In the genomic region with DNA sequence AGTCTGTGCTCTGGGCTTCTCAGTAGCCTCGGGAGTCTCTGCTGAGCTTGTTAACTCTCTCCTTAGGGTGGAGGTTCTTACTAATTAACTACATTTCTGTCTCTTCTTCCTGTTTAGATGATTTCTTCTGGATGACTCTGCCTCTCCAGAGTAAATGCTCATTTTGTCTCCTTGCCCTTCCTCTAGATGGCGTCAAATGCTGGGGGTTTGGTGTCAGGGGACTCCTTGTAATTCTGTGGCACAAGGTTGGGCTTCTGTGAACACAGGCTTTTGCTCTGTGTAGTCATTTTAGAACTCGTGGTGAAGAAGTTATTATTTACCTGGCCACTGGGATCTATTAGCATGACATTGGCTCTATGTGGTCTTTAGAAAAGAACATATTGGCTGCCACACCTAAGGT, we compare ENCODE assay signal across 12 mouse cellular contexts.
DNase-seq lines count a peak whose midpoint lies in the region; ATAC-seq and TF ChIP-seq lines count a peak whose summit lies in the region.
"Had no signal": no experiment of that assay in that cellular context is flagged by ENCODE, and none has a peak within 500 bp of the region (broad histone marks: within the 10 kb centered on the region; RNA-seq: fewer than 3 reads in every experiment).

No protein-coding gene starts in this region.

- H3K27me3 ChIP-seq in stomach, postnatal 0 days (ENCODE audit: control insufficient read depth, insufficient read depth, low read length) = no peaks in the 10 kb centered on the region

- no peak for ATAC-seq in stomach, postnatal 0 days (ENCODE audit: low FRiP score, low TSS enrichment)
- ATAC-seq: forebrain, postnatal 0 days had no signal

- TF ChIP-seq EP300 in stomach, postnatal 0 days (optimal IDR thresholded peaks at IDR 0.05) = no peak

- no peak overlapping the region for H3K4me3 ChIP-seq in stomach, postnatal 0 days (ENCODE audit: low read depth, low read length)

- TF ChIP-seq CTCF in stomach, postnatal 0 days (IDR thresholded peaks at IDR 0.05; ENCODE audit: low read depth) = peak; percentile 47

- peak; percentile 4 to 35 for DNase-seq in heart, adult 18-20 months
- no peak for DNase-seq in heart, postnatal 36 days
- peak; percentile 8 to 31 for DNase-seq in lung, adult 18-20 months
- no peak for DNase-seq in lung, postnatal 4 days
- DNase-seq in adrenal gland, adult 8-10 months = peak; percentile 10
- DNase-seq in stomach, postnatal 0 days (ENCODE audit: low spot score) = no peak
- DNase-seq in frontal cortex, postnatal 14 days (ENCODE audit: low spot score in 2 of 2) = no peak
- no peak for DNase-seq in T-cell, adult 2 months (ENCODE audit: low spot score)
- DNase-seq: forebrain, postnatal 0 days; kidney, adult 18-20 months had no signal

- H3K27ac ChIP-seq in stomach, postnatal 0 days (replicated peaks) = no peak overlapping the region
- H3K27ac ChIP-seq: hindbrain, embryonic 14.5 days; liver, embryonic 14.5 days had no signal

- no peak overlapping the region for H3K4me2 ChIP-seq in stomach, postnatal 0 days (replicated peaks; ENCODE audit: low read depth)
- H3K4me2 ChIP-seq: hindbrain, embryonic 14.5 days had no signal

- intact Hi-C loops in heart, postnatal 36 days (cut with DNase I) = loop anchor here (5.0 to 10.0 kb wide), 2 partner anchors 160 to 242 kb away; no protein-coding TSS in a partner anchor

- H3K36me3 ChIP-seq in stomach, postnatal 0 days (ENCODE audit: control insufficient read depth, insufficient read depth, low read length) = no peaks in the 10 kb centered on the region

- H3K4me1 ChIP-seq in stomach, postnatal 0 days (replicated peaks; ENCODE audit: control insufficient read depth, insufficient read depth) = no peaks in the 10 kb centered on the region

- 64% methylated on average over 3 of the region's 3 CpGs for WGBS in stomach, postnatal 0 days

- H3K9ac ChIP-seq in stomach, postnatal 0 days (ENCODE audit: low read length) = no peak overlapping the region
- H3K9ac ChIP-seq: forebrain, postnatal 0 days; hindbrain, embryonic 14.5 days; liver, embryonic 14.5 days had no signal

- no peaks in the 10 kb centered on the region for H3K9me3 ChIP-seq in stomach, postnatal 0 days (ENCODE audit: control insufficient read depth, low read length)

Comparison
In these comparisons a context has a peak if more than half of its experiments do, and no peak if none do; other contexts are left out.
1. DNase-seq: peak in heart, adult 18-20 months (2 of 2), lung, adult 18-20 months (2 of 2) and adrenal gland, adult 8-10 months (single experiment); none in heart, postnatal 36 days (0 of 2), lung, postnatal 4 days (0 of 2), stomach, postnatal 0 days (single experiment), frontal cortex, postnatal 14 days (0 of 2) and T-cell, adult 2 months (single experiment).